Mouse (Mus musculus): Measurements from ENCODE around the gene Plk5. TPM values are rescaled to one million over a fixed set of nuclear protein-coding genes. Genes with fewer than 3 reads are reported as not detected.

Plk5 gene
- not detected for total RNA-seq (2023)

DNA sequence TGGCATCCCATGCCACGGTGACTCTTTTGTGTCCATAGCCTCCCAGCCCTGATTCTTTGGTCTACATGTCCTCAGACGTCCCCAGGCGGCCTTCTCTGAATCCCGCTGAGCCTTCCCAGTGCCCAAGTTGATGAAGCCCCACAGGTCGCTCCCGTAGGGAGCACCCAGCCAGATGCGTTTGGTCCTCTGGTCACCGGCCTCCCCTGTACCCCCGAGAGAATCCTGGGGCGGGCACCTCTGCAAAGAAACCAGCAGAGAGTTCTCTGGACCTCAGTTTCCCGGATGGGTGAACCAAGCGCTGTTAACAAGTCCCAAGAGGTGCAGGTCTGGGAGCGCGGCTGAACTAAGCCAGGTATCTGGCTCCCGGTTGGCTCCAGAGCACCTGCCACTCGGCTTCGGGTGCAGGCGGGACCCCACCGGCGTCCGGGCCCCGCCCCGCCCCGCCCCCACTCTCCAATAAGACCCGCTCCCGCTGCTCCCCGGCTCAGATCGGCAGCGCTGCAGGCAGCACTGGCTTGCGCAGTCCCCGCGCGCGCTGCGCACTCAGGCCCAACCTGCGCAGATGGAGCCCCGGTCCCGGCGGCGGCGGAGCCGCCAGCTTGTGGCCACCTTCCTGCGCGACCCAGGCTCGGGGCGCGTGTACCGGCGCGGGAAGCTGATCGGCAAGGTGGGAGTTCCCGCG, at the start of gene Plk5:
Plk5 (plus strand) TSS at position 459 of the 682 bp plus-strand sequence.

DNA sequence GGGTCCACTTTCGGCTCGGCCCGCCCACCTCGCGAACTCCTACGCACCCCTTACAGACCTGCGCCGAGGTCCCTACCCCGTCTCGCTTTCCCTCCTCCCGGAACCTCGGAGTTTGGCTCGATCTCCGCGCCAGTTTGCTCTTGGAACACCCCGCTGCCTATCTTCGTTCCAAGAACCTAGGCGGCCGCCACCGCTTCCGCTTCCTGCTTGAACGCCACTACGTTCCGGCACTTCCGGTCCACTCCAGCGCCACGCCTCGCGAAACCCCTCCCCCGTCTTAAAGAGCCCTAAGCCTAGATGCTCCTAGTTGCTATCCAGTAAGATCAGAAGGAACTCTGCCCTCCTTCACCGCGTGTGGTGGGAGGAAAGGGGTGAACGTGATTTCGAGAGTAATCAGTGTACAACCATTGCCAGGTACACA, 35.9 kb upstream of the Plk5 start, which contains the start of gene 2310011J03Rik:
2310011J03Rik (minus strand) TSS at position 198 of the 421 bp plus-strand sequence.

DNA sequence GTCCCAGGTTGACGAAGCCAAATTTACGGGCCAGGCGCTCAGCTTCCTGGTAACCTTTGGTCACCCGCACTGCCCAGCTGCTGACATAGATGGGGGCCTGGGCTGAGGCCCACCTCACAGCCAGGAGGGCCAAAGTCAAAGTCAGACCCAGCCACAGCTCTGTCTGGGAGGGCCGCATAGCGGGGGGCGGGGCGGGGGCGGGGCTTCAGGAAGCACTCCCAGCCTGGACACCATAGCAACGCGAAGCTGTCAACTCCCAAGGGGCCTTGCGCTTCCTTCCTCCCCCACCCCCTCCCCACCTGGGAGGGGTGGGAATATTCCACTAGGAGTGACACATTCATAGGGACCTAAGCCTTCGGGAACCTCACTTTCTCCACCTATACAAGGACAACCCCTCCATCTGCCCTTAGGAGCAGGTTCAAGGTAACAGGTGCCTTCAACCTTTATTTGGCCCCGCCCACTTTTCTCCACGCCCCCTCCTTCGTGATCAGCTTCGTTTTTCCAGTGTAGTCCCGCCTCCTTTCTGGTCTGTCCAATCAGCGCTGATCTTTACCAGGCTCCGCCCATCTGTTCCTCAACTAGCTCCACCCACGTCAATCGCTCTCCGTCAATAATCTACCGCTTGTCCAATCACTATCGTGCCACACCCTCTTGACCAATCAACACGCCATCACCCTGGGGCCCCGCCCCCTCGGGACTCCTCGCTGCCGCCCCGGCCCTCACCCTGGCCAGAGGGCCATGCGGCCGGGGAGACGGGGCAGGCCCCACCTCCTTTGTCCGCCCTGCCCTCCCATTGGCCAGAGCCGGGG, 26.8 kb upstream of the Plk5 start, which contains the start of the genes Pcsk4 and Reep6:
Pcsk4 (minus strand) TSS at position 226 of the 809 bp plus-strand sequence.
Reep6 (plus strand) TSS at position 681 of the 809 bp plus-strand sequence.

DNA sequence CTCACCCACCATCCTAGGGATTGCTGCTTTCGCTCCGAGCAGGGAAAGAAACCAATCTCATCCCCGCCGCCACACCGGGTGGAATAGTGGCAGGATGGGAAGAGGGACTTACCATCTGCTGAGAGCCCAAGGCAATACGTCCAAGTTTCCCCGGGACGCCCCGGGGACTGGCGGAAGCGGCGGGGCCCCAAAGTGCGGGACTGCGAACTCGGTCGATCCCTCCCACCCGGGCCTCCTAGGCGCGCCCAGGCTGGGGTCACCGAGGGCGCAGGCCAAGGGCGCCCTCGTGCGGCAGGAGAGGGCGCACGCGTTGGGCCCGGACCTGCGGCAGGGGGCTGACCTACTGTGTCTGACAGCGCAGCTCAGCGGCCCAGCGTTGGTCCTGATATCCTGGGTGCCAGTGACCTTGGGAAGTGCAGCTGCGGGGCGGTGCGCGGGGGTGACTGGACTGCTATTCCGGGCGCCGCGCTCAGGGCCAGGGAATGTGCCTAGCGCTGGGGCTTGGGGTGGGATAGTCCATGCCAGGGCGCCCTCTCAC, 7.9 kb upstream of the Plk5 start, which contains the start of gene Adamtsl5:
Adamtsl5 (minus strand) TSS at position 169 of the 538 bp plus-strand sequence.

DNA sequence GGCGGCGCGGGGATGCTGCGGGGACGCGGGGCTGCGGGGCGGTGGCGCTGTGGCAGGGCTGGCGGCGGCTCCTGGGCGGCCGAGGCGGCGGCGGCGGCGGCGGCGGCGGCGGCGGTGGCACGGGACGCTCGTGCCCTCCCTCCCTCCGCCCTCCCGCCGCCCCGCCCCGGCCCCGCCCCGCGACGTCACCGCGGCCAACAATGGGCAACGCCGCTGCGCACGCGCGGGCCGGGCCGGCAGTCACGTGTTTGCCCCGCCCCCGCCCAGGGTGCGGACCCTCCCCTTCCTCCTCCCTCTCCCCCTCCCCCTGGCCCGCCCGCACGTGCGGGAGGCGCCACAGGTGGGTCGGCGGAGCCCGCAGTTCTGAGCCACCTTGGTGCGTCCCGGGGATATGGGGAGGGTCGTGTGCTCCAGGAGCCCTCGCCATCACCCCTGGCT, 31.3 kb downstream of the Plk5 start, which contains the start of gene Mex3d:
Mex3d (minus strand) TSS at position 138 of the 438 bp plus-strand sequence.

DNA sequence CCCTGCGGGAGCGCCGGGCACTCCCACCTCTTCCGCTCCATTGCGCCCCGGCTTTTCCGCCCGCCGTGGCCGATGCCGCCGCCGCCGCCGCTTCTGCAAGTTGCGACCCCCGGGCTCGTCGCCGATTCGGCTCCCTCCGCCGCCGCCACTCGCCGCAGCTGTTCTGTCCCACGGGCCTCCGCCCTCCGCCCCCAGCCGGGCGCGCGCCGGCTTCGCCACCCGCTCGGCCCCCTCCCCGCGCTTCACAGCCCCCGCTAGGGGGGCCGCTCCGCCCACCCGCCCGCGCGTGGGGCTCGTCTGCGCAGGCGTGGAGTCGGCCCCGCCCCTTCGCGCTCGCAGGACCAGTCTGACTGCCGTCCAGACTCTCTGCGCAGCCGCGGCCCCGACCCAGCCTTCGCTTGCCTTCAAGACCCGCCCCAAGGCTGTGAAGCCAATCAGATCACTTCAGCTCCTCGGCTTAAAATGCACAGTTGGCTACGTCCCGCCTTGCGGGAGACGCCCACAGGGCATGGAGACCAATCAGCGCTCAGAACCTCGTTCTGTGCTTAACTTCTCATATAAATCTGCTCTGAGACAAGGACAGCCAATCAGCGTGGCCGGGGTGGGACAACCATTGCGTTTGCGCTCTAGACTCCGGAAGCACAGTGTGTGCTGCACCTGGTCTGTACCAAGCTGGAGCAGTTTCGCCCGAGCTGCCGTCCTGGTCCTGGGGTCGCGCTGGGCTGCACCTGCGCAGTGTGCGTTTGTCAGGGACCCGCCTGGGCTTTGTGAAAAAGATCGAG, 43.1 kb downstream of the Plk5 start, which contains the start of gene Mbd3:
Mbd3 (minus strand) TSS at position 360 of the 782 bp plus-strand sequence.

DNA sequence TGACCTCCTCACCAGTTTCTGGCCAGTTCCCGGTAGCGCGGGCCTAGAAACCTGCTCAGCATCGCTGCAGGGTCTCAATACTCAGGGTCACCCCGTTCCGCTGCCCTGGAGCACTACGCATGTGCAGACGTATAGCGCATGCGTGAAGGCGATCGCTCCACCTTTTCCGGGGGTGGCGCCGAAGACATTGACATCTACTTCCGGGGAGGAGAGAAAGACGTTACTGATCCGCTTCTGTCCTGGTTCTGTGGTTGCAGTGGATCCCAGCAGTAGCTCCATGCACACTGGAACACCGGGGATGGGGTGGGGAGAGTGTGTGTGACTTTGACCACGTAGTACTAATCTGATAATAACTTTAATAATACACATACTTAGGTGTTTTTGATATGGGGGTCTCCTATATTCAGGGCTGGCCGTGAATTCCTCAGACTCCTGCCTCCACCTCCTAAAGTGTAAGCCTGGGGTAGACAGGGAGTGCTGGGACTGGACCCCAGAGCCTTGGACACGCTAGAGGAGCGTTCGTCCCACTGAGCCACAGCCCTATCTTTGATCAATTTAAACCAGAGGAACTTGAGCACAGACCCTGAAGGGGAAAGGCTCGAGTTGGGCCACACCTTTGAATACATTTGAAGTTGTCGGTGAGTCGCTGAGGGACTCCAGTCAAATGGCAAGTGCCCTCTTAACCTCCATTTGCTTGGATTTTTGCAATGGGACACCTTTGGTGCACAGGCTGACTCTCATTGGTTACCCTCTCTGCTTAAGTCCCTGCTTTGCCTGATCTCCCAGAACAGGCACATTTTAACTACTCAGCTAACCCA, 50.6 kb downstream of the Plk5 start, which contains the start of gene Uqcr11:
Uqcr11 (minus strand) TSS at position 147 of the 818 bp plus-strand sequence.

Other genes with a start within 250 kb of the Plk5 start
- gene Stk11, start 240.7 kb upstream of the Plk5 start, total RNA-seq (2023), result 100 to 1,000 TPM; 136 to 156 TPM
- 100 to 1,000 TPM; 157 to 178 TPM for gene Atp5d, start 217.8 kb upstream of the Plk5 start, total RNA-seq (2023)
- gene Cbarp, start 215.6 kb upstream of the Plk5 start, total RNA-seq (2023), result 10 to 100 TPM; 28.2 to 29.0 TPM
- gene Midn, start 208.2 kb upstream of the Plk5 start, total RNA-seq (2023), result 100 to 1,000 TPM; 102 to 113 TPM
- 100 to 1,000 TPM; 113 to 134 TPM for gene Cirbp, start 190.5 kb upstream of the Plk5 start, total RNA-seq (2023)
- gene 1600002K03Rik, start 183.5 kb upstream of the Plk5 start, total RNA-seq (2023), result 10 to 100 TPM; 15.1 to 16.3 TPM
- under 1 TPM; 0.27 to 0.41 TPM for gene Efna2, start 177.0 kb upstream of the Plk5 start, total RNA-seq (2023)
- gene Mum1, start 130.0 kb upstream of the Plk5 start, total RNA-seq (2023), result 10 to 100 TPM; 76.1 to 76.3 TPM
- 100 to 1,000 TPM in 1 of 2 experiments, 10 to 100 TPM in 1; 99.2 to 104 TPM for gene Ndufs7, start 107.3 kb upstream of the Plk5 start, total RNA-seq (2023)
- gene Gamt, start 95.4 kb upstream of the Plk5 start, total RNA-seq (2023), result not detected
- 100 to 1,000 TPM; 175 to 182 TPM for gene Dazap1, start 95.0 kb upstream of the Plk5 start, total RNA-seq (2023)
- 1,000 to 10,000 TPM; 3,585 to 3,724 TPM for gene Rps15, start 64.0 kb upstream of the Plk5 start, total RNA-seq (2023)
- 1 to 10 TPM in 1 of 2 experiments, under 1 TPM in 1; 0.09 to 1.0 TPM for gene Apc2, start 60.5 kb upstream of the Plk5 start, total RNA-seq (2023)
- gene 2310011J03Rik, start 35.9 kb upstream of the Plk5 start, total RNA-seq (2023), result 10 to 100 TPM; 25.0 to 28.7 TPM
- gene Pcsk4, start 27.0 kb upstream of the Plk5 start, total RNA-seq (2023), result 1 to 10 TPM; 2.9 to 3.1 TPM
- gene Reep6, start 26.5 kb upstream of the Plk5 start, total RNA-seq (2023), result under 1 TPM in 1 of 2 experiments, not detected in 1; 0.90 TPM
- gene Adamtsl5, start 8.0 kb upstream of the Plk5 start, total RNA-seq (2023), result not detected
- gene Mex3d, start 31.2 kb downstream of the Plk5 start, total RNA-seq (2023), result 1 to 10 TPM; 8.0 to 8.7 TPM
- 100 to 1,000 TPM; 107 to 120 TPM for gene Mbd3, start 43.1 kb downstream of the Plk5 start, total RNA-seq (2023)
- gene Uqcr11, start 50.4 kb downstream of the Plk5 start, total RNA-seq (2023), result 10 to 100 TPM; 63.7 to 70.9 TPM
- 10 to 100 TPM; 98.1 to 99.2 TPM for gene Tcf3, start 77.2 kb downstream of the Plk5 start, total RNA-seq (2023)
- not detected for gene Onecut3, start 138.4 kb downstream of the Plk5 start, total RNA-seq (2023)
- gene Atp8b3, start 182.7 kb downstream of the Plk5 start, total RNA-seq (2023), result not detected
- gene Rexo1, start 205.1 kb downstream of the Plk5 start, total RNA-seq (2023), result 100 to 1,000 TPM; 123 to 132 TPM
- 10 to 100 TPM; 27.9 to 29.2 TPM for gene Klf16, start 220.9 kb downstream of the Plk5 start, total RNA-seq (2023)
- gene Abhd17a, start 233.9 kb downstream of the Plk5 start, total RNA-seq (2023), result 10 to 100 TPM; 49.3 to 56.2 TPM
- 10 to 100 TPM; 52.6 to 54.4 TPM for gene Scamp4, start 246.4 kb downstream of the Plk5 start, total RNA-seq (2023)
- 1 to 10 TPM; 3.0 to 4.8 TPM for gene Adat3, start 246.4 kb downstream of the Plk5 start, total RNA-seq (2023)
- 1 to 10 TPM; 4.5 to 7.9 TPM for gene Gm49322, start 249.6 kb downstream of the Plk5 start, total RNA-seq (2023)